Mouse (Mus musculus) intestine, embryonic 14.5 days (tissue): ENCODE measurements around the gene Nr6a1. TPM values are rescaled to one million over a fixed set of nuclear protein-coding genes. Genes with fewer than 3 reads are reported as not detected.

Source experiments
- ATAC-seq: fragments of 200-750 bp; cut with Nextera tagmentation; replicated peaks from 2 replicates; pipeline ENCODE4 v1.8.0; 2017; ENCODE audit warnings: low read depth, moderate number of reproducible peaks, moderate TSS enrichment, moderate library complexity; ENCODE audit not compliant: low FRiP score, low TSS enrichment
- DNase-seq: peaks from one replicate; pipeline ENCODE4 v3.0.0-alpha.2; 2018; ENCODE audit warnings: low spot score
- H3K27ac ChIP-seq: fragments of 300-500 bp; sonication (generic); 2 replicates; pipeline ENCODE4 v1.5.1; 2014; ENCODE audit warnings: low read depth, mild to moderate bottlenecking, control low read depth
- H3K27me3 ChIP-seq: fragments of 300-500 bp; sonication (generic); replicated peaks from 2 replicates; pipeline ENCODE4 v1.6.1; 2014; ENCODE audit warnings: low read length, control low read depth; ENCODE audit not compliant: control insufficient read depth, insufficient read depth
- H3K36me3 ChIP-seq: fragments of 300-500 bp; sonication (generic); 2 replicates; pipeline ENCODE4 v1.6.1; 2014; ENCODE audit warnings: low read length, control low read depth; ENCODE audit not compliant: control insufficient read depth, insufficient read depth
- H3K4me1 ChIP-seq: fragments of 300-500 bp; sonication (generic); replicated peaks from 2 replicates; pipeline ENCODE4 v1.6.1; 2014; ENCODE audit warnings: low read length, control low read depth, mixed read lengths; ENCODE audit not compliant: control insufficient read depth, insufficient read depth
- H3K4me2 ChIP-seq: fragments of 300-500 bp; sonication (generic); 2 replicates; pipeline ENCODE4 v1.6.1; 2014; ENCODE audit warnings: low read length
- H3K4me3 ChIP-seq: fragments of 300-500 bp; sonication (generic); 2 replicates; pipeline ENCODE4 v1.5.1; 2014; ENCODE audit warnings: low read depth, low read length, control low read depth, mixed read lengths
- H3K9ac ChIP-seq: fragments of 300-500 bp; sonication (generic); 2 replicates; pipeline ENCODE4 v1.6.1; 2014; ENCODE audit warnings: mild to moderate bottlenecking, low read length
- H3K9me3 ChIP-seq: fragments of 300-500 bp; sonication (generic); 2 replicates; pipeline ENCODE4 v1.6.1; 2016; ENCODE audit warnings: low read length, control low read depth; ENCODE audit not compliant: control insufficient read depth
- WGBS: fragments of 180-500 bp; shearing (Covaris S2); extraction: QIAGEN DNeasy Blood & Tissue Kit; methylation state at CpG from one replicate; pipeline ENCODE4 v1.1.7; 2014; 5-methylcytosine and 5-hydroxymethylcytosine counted together
- microRNA-seq: library from miRNA; unstranded; fragments of <30 nt; microRNA quantifications from one replicate; pipeline ENCODE4, GENCODE M21; 2016
- polyA plus RNA-seq: library from polyadenylated mRNA; unstranded; fragments of >200 nt; fragmentation: Nextera tagmentation; extraction: Ambion mirVana; gene quantifications from 2 replicates; pipeline ENCODE4 v1.2.1, GENCODE M21; 2014

Gene Nr6a1
- polyA plus RNA-seq, 1 experiment from 2014 or later, result 2.4 TPM

- Histone ChIP-seq H3K9ac (no peak overlapping the region), H3K4me2 (peak overlapping the region; percentile 58), H3K4me3 (peak overlapping the region; percentile 21; the same call in 1 of the 2 replicates), H3K9me3 (no peaks in the 10 kb centered on the region), H3K4me1 (no peaks in the 10 kb centered on the region; the same call in 1 of the 2 replicates), H3K27ac (no peak overlapping the region), H3K36me3 (no peaks in the 10 kb centered on the region), H3K27me3 (peaks cover 4% of the 10 kb centered on the region; the same call in 1 of the 2 replicates)
- ATAC-seq (peak; percentile 59; the same call in 1 of the 2 replicates), DNase-seq (peak; percentile 73)
- 7% methylated on average over 24 of the region's 29 CpGs for WGBS
Measured at GRCm38 (mm10) chr2:38688791-38689520, 238.5 kb downstream of the Nr6a1 start.

- no peak for DNase-seq
- Histone ChIP-seq H3K9ac (no peak overlapping the region), H3K4me2 (no peak overlapping the region), H3K27ac (no peak overlapping the region), H3K36me3 (no peaks in the 10 kb centered on the region), H3K9me3 (no peaks in the 10 kb centered on the region), H3K4me1 (no peaks in the 10 kb centered on the region; the same call in 1 of the 2 replicates), H3K27me3 (peaks cover 4% of the 10 kb centered on the region; the same call in 1 of the 2 replicates), H3K4me3 (no peak overlapping the region)
- WGBS, result 64% methylated on average over 3 of the region's 3 CpGs
- ATAC-seq, result no peak
Measured at GRCm38 (mm10) chr2:38685746-38686145, 241.7 kb downstream of the Nr6a1 start.

- Histone ChIP-seq H3K27me3 (0 out of 2 replicates have a peak, but pooled peaks cover 2% of the 10 kb centered on the region), H3K4me1 (no peaks in the 10 kb centered on the region), H3K36me3 (no peaks in the 10 kb centered on the region), H3K9me3 (no peaks in the 10 kb centered on the region), H3K27ac (no peak overlapping the region), H3K4me3 (no peak overlapping the region), H3K4me2 (no peak overlapping the region), H3K9ac (no peak overlapping the region)
- WGBS, result 69% methylated on average over 5 of the region's 5 CpGs
- ATAC-seq (no peak), DNase-seq (no peak)
Measured at GRCm38 (mm10) chr2:38683083-38683482, 244.4 kb downstream of the Nr6a1 start.

- DNase-seq (no peak), ATAC-seq (no peak)
- H3K9me3 ChIP-seq, result no peaks in the 10 kb centered on the region
- H3K4me3 ChIP-seq, result no peak overlapping the region
- H3K9ac ChIP-seq, result no peak overlapping the region
- 90% methylated on average over 5 of the region's 5 CpGs for WGBS
- no peaks in the 10 kb centered on the region for H3K27me3 ChIP-seq
- no peaks in the 10 kb centered on the region for H3K36me3 ChIP-seq
- H3K4me1 ChIP-seq, result no peaks in the 10 kb centered on the region
- H3K27ac ChIP-seq, result no peak overlapping the region
- no peak overlapping the region for H3K4me2 ChIP-seq
Measured at GRCm38 (mm10) chr2:38682209-38682608, 245.3 kb downstream of the Nr6a1 start.

GRCm38 (mm10) chr2:38678947-38679346 lies 248.5 kb downstream of the Nr6a1 start:
- H3K9ac ChIP-seq, result no peak overlapping the region
- H3K4me3 ChIP-seq, result no peak overlapping the region
- no peaks in the 10 kb centered on the region for H3K27me3 ChIP-seq
- no peak overlapping the region for H3K4me2 ChIP-seq
- no peaks in the 10 kb centered on the region for H3K36me3 ChIP-seq
- DNase-seq (no peak), ATAC-seq (no peak)
- no peaks in the 10 kb centered on the region for H3K4me1 ChIP-seq
- no peak overlapping the region for H3K27ac ChIP-seq
- no peaks in the 10 kb centered on the region for H3K9me3 ChIP-seq

GRCm38 (mm10) chr2:38675366-38675969 lies 252.0 kb downstream of the Nr6a1 start:
- H3K4me1 ChIP-seq, result no peaks in the 10 kb centered on the region
- DNase-seq, result no peak
- 59% methylated on average over 9 of the region's 9 CpGs for WGBS
- ATAC-seq, result no peak
- no peaks in the 10 kb centered on the region for H3K27me3 ChIP-seq
- H3K27ac ChIP-seq, result no peak overlapping the region
- no peaks in the 10 kb centered on the region for H3K36me3 ChIP-seq
- H3K9ac ChIP-seq, result no peak overlapping the region
- H3K4me2 ChIP-seq, result no peak overlapping the region
- H3K9me3 ChIP-seq, result no peaks in the 10 kb centered on the region
- H3K4me3 ChIP-seq, result no peak overlapping the region

Small RNA genes lying within 50 kb of the gene (microRNA-seq; reads per million reads assigned to microRNA genes)
- gene Mir181a-2, result 150 reads per million, percentile 63 among the genes with 10 or more reads in this experiment
- 1,395 reads per million, percentile 81 among the genes with 10 or more reads in this experiment for gene Mir181b-2

Other genes starting within 250 kb of the Nr6a1 start
- 0.09 and 0.12 TPM in 2 replicates for gene Nr5a1, start 213.1 kb downstream of the Nr6a1 start, polyA plus RNA-seq
- gene Olfml2a, start 4.3 kb upstream of the Nr6a1 start, polyA plus RNA-seq, result 0.91 and 1.2 TPM in 2 replicates
- 1.1 and 1.3 TPM in 2 replicates for gene Wdr38, start 69.8 kb upstream of the Nr6a1 start, polyA plus RNA-seq
- 117 and 124 TPM in 2 replicates for gene Arpc5l, start 77.7 kb upstream of the Nr6a1 start, polyA plus RNA-seq
- gene Rpl35, start 77.9 kb upstream of the Nr6a1 start, polyA plus RNA-seq, result 1,154 and 1,176 TPM in 2 replicates
- 28.8 and 30.4 TPM in 2 replicates for gene Golga1, start 137.9 kb upstream of the Nr6a1 start, polyA plus RNA-seq